Mouse (Mus musculus) urinary bladder, postnatal 25 days (tissue): ENCODE measurements around the gene Pacs2.

Experiments used
- DNase-seq: peaks from one replicate; pipeline ENCODE4 v3.0.0; 2022; ENCODE audit warnings: low spot score

Gene Pacs2

DNA sequence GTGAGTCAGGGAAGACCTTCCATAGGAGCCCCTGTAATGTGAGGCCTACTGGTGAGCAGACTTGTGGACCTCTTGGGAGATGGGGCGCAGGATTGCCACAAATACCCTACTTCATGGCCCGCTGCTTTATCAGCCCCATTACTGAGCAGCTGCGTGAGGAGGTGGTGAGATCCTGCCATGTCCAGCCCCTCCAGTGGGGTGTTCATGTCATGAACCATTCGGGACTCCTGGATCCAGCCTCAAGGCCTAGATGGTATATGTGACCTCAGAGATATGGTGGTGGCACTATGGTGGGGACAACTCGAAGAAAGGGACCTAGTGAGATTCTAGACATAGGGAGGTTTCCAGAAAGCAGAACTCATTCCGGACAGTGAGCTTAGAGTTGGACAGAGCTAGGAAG is 74.8 kb downstream of the Pacs2 start:
- no peak for DNase-seq

DNA sequence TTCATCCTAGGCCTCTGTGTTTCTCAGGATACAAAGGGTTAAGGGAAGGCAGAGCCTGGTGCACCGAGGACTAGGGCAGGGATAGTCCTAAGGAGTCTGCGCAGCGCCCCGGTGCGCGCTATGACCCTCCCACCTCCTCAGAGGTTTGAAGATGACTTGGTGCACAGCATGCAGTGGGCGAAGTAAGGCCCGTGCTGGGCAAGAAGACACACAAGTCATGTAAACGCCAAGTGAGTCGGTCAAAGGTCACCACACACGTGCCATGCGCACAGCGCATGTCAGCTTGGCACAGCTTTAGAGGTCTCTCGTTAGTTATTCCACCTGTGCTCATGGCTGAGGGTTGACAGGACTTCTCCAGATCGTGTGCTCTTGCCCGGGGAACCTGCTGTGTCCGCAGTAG is 75.7 kb downstream of the Pacs2 start:
- DNase-seq: no peak

- DNase-seq: no peak
Observed at GRCm38 (mm10) chr12:113097040-113097439, 82.7 kb downstream of the Pacs2 start.

GRCm38 (mm10) chr12:113097749-113098281 is 83.5 kb downstream of the Pacs2 start, which contains the start of gene Mta1:
Mta1 (plus strand) TSS chr12:113098278.
- DNase-seq: peak; percentile 50

DNA sequence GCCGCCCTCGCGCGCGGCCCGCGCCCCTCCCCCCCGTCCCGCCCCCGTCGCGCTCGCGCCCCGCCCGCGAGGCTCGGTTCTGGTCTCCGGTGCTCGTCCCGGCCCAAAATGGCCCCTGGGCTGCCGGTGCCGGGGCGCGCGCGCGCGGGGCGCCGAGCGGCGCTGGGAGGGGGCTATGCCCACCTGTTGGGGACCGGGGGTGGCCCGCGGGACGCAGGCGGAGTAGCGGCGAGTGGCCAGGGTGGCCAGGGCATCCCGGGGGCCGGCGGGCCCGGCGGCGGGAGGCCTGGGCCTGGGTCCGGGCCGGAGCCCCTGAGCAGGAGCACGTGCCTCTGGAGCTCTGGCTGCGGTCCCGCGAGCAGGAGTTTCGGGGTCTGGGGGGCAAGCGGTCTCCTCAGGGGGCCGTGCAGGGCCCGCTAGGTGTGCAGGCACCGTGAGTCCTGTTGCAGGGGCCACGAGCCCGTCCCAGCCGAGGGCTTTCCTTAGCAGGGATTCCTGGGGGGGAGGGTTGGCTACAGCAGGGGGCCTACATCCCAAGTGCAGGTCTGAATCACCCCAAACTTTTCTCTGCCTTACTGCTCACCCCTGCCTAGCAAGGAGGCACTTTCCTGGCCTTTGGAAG is 84.3 kb downstream of the Pacs2 start:
- no peak for DNase-seq

DNA sequence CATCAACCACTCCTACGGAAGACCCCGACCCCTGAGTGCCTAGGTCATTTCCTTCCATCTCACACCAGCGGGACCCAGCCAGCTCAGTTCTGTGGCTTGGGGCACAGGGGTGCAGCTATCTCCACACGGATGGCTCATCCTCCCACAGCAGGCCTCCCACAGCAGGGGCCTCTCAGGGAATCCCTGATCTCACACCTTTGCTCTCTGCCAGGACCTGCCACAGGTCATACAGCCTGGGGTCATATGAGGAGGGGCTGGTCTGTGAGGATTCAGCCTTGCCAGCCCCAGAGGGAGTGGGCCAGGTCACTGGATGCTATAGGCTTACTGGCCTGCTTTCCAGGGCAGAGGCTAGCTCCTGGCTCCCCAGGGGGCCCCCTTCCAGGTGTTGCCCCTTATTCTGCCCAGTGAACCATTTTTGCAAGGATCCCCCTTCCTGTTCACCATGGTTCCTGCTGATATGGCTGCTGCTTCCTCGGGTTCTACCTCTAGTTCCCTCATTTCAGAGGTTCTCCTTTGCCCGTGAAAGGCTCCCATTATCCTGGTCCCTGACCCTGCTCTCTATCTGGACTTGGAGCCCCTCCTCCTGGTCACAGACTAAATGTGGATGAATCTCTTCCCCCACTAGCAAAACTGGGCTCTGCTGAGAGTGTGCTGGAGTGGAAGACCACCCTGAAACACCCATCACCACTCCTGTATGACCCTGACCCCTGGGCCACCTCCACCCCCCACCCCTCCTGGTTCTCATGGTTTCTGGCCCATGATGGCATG is 85.3 kb downstream of the Pacs2 start:
- no peak for DNase-seq

GRCm38 (mm10) chr12:113100448-113101076 is 86.3 kb downstream of the Pacs2 start:
- peak; percentile 39 for DNase-seq

- DNase-seq: no peak
Observed at GRCm38 (mm10) chr12:113101251-113101960, 87.1 kb downstream of the Pacs2 start.

GRCm38 (mm10) chr12:113102461-113102860 is 88.2 kb downstream of the Pacs2 start:
- no peak for DNase-seq

DNA sequence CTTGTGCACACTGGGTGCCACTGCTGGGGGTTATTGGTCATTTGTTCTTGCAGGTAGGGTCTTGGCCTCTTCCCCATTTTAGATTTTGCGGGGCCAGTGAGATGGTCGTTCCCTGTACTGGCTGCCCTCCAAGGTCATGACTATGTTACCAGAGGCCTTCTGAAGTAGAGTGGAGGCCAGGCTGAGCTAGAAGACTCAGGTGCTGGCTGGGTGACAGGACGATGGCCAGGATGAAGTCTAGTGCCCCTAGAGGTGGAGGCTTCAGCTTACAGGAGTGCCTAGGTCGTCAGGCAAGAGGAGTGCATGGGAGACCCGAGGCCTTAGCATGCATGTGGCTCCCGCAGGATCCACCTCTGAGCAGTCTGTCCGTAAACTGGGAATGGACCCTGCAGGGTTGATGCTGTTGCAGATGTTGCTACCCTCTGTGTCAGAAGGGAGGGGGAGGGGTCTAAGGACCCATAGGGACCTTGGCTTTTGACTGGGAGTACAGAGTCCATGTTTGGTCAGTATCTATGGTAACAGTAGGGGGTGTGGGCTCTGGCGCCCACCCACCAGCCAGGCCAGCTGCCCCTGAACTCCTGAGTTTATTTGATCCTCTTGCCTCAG is 89.6 kb downstream of the Pacs2 start:
- no peak for DNase-seq

DNA sequence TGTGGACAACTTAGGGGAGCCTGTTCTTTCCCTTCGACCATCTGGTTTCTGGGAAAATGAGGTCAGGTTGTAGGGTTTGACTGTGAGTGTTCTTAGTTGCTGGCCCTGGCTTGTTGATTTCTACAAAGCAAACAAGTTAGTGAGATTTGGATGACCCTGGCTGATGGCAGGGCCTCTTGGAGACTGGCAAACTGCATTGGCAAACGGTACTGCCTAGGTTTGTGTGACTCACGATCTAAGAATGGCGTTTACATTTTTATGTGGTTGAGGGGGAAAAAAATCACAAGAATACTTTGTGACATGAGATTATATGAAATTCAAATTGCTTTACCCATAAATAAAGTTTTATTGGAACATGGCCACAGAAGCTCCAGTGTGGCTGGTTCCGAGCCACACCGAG is 92.1 kb downstream of the Pacs2 start:
- DNase-seq: no peak

- DNase-seq: no peak
Observed at GRCm38 (mm10) chr12:113107431-113108124, 93.3 kb downstream of the Pacs2 start.

DNA sequence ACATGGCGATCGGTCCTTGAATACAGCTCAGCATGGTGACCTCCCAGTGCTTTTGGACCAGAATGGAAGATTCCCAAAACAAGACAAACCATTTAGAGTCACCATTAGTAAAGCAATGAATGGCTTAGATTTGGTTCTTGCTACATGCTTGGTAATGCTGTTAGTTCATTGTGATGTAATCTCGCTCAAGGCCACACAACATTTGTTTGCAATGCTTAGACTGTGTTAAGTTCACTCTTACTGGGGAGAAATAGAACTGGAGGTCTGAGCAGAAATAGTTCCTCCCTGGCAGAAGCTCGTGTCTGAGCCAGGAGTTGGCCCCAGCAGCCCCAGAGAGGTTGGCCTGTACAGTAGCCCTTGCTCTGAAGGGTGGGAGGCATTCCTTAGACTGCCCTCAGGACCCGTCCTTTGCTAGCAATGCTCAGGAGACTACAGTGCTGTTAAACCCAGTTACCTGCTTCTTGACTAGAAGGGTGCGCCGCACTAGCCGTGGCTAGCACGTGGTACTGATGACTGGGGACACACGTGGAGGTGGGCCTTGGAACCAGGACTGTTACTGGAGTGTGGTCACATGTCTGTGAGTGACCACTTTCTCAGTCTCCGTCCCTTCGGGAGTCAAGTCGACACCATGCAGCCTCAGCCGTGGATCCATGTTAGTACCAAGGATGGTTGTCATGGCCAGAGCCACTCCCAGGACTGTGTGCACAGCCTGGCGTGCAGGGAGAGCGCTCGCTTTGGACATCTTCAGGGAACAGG is 94.4 kb downstream of the Pacs2 start:
- no peak for DNase-seq

GRCm38 (mm10) chr12:113109801-113110200 is 95.5 kb downstream of the Pacs2 start:
- no peak for DNase-seq

- DNase-seq: no peak
Observed at GRCm38 (mm10) chr12:113114141-113114540, 99.8 kb downstream of the Pacs2 start.

DNA sequence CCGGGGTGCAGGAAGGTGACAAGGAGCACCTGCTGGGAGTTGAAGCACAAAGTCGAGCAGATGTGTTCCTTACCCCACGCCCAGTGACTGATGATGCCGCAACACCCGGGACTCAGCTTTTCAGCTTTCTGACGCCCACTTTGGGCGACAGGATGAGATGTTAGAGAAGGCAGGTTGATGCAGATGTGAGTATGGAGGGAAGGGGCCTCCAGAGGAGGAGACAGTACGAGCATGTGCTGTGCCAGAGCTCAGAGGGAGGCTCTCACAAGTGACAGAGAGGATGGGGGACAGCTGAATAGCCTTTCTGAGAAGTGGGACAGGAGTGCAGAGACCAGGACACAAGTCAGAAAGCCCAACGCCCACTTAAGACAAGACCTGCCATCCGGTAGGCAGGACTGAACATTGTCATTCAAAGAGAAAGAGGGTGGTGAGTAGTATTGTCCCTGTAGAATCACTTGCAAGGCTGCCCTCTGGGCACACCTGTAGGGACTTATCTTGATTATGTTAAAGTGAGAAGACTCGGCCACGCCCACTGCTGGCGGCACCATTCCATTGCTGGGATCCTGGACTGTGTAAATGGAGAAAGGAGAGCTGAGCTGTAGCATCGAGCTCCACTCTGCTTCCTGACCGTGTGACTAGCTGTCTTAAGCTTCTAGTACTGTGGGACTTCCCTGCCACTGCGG is 100.7 kb downstream of the Pacs2 start:
- DNase-seq: no peak

DNA sequence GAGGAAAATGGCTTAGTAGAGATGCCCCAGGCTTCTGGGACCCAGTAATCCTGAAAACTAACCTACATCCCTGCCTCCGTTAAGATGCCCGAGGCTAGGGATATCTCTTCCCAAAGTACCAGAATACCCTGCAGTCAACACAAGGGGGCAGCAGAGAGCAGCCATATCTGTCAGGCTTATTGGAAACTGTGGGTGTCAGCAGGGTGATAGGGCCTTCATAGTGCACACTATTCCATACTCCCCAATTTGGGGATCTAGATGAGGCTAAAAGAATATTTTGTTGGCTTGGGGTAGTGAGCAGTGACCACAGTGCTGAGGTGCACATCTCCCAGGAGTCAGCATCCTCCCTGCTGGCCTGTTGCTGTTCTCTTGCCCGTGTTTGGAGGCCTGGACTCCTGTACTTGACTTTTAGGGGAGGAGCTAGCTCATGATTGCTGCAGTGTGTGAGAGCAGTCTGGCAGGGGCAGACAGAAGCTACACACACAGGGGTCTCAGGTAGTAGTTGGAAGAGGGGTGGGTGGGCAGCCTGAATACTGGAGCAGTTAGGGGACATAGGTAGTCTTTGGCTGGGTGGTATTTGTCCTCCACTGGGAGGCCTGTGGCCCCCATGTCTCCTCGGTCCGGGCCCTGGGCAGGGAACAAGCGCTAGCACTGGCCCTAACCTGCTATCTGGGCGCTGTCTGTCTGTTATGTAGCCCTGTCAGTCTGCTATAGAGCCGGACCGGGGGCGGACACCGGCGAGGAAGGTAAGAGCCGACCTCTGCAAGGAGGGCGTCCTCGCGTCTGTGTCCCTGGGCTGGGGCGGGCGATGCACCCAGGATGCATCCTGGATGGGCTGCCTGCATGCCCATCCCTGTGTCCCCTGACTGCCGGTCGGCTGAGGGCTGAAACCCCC is 105.5 kb downstream of the Pacs2 start:
- DNase-seq: peak; percentile 83
